Mouse (Mus musculus): ENCODE measurements around the gene Pole. TPM values are rescaled to one million over a fixed set of nuclear protein-coding genes. Genes with fewer than 3 reads are reported as not detected.

The Pole gene
- polyA plus RNA-seq, 1 experiment = 1.6 TPM

- TF ChIP-seq CTCF (IDR thresholded peaks at IDR 0.05; ENCODE audit: extremely low read depth, insufficient read depth, low read length) (no peak), POLR2A (IDR thresholded peaks at IDR 0.05; ENCODE audit: extremely low read depth, insufficient read depth, low read length) (no peak)
These were observed 44.4 kb downstream of the Pole start for GRCm38 (mm10) chr5:110330508-110330907.

GRCm38 (mm10) chr5:110338792-110339191, 52.7 kb downstream of the Pole start:
- no peaks in the 10 kb centered on the region for H3K4me1 ChIP-seq (ENCODE audit: control insufficient read depth, insufficient read depth, low read length)
- H3K4me3 ChIP-seq (ENCODE audit: insufficient read depth, low read length) = no peak overlapping the region
- TF ChIP-seq POLR2A (IDR thresholded peaks at IDR 0.05; ENCODE audit: extremely low read depth, insufficient read depth, low read length) = no peak
- TF ChIP-seq CTCF (IDR thresholded peaks at IDR 0.05; ENCODE audit: extremely low read depth, insufficient read depth, low read length) = no peak
- H3K27ac ChIP-seq (ENCODE audit: insufficient read depth, low read length) = no peak overlapping the region

More at GRCm38 (mm10) chr5:110330508-110330907, 44.4 kb downstream of the Pole start:
- no peak overlapping the region for H3K27ac ChIP-seq (ENCODE audit: insufficient read depth, low read length)
- no peak overlapping the region for H3K4me3 ChIP-seq (ENCODE audit: insufficient read depth, low read length)
- no peaks in the 10 kb centered on the region for H3K4me1 ChIP-seq (ENCODE audit: control insufficient read depth, insufficient read depth, low read length)

- H3K4me1 ChIP-seq (ENCODE audit: control insufficient read depth, insufficient read depth, low read length) = no peaks in the 10 kb centered on the region
- TF ChIP-seq POLR2A (IDR thresholded peaks at IDR 0.05; ENCODE audit: extremely low read depth, insufficient read depth, low read length) = no peak
- TF ChIP-seq CTCF (IDR thresholded peaks at IDR 0.05; ENCODE audit: extremely low read depth, insufficient read depth, low read length) = no peak
- peak within 1 kb of the TSS; percentile 24; the same call in 1 of the 2 replicates for H3K4me3 ChIP-seq (ENCODE audit: insufficient read depth, low read length)
- no peak within 1 kb of the TSS for H3K27ac ChIP-seq (ENCODE audit: insufficient read depth, low read length)
These were observed 56.7 kb downstream of the Pole start, which contains the start of gene P2rx2 for GRCm38 (mm10) chr5:110342648-110343284. P2rx2 (minus strand) TSS chr5:110343212.

- Histone ChIP-seq H3K27ac (ENCODE audit: insufficient read depth, low read length) (no peak within 1 kb of the TSS), H3K4me1 (ENCODE audit: control insufficient read depth, insufficient read depth, low read length) (no peaks in the 10 kb centered on the region), H3K4me3 (ENCODE audit: insufficient read depth, low read length) (no peak within 1 kb of the TSS)
- TF ChIP-seq POLR2A (IDR thresholded peaks at IDR 0.05; ENCODE audit: extremely low read depth, insufficient read depth, low read length) (no peak), CTCF (IDR thresholded peaks at IDR 0.05; ENCODE audit: extremely low read depth, insufficient read depth, low read length) (no peak)
These were observed 58.4 kb downstream of the Pole start, which contains the start of gene Lrcol1 for GRCm38 (mm10) chr5:110344524-110344923. Lrcol1 (plus strand) TSS chr5:110344730.

GRCm38 (mm10) chr5:110345553-110345952, 59.4 kb downstream of the Pole start:
- Histone ChIP-seq H3K4me1 (ENCODE audit: control insufficient read depth, insufficient read depth, low read length) (no peaks in the 10 kb centered on the region), H3K27ac (ENCODE audit: insufficient read depth, low read length) (no peak overlapping the region), H3K4me3 (ENCODE audit: insufficient read depth, low read length) (no peak overlapping the region)
- TF ChIP-seq CTCF (IDR thresholded peaks at IDR 0.05; ENCODE audit: extremely low read depth, insufficient read depth, low read length) (no peak), POLR2A (IDR thresholded peaks at IDR 0.05; ENCODE audit: extremely low read depth, insufficient read depth, low read length) (no peak)

GRCm38 (mm10) chr5:110347006-110347405, 60.9 kb downstream of the Pole start:
- no peaks in the 10 kb centered on the region for H3K4me1 ChIP-seq (ENCODE audit: control insufficient read depth, insufficient read depth, low read length)

GRCm38 (mm10) chr5:110354716-110355115, 68.6 kb downstream of the Pole start:
- Histone ChIP-seq H3K4me1 (ENCODE audit: control insufficient read depth, insufficient read depth, low read length) (no peaks in the 10 kb centered on the region), H3K4me3 (ENCODE audit: insufficient read depth, low read length) (no peak overlapping the region), H3K27ac (ENCODE audit: insufficient read depth, low read length) (no peak overlapping the region)
- TF ChIP-seq POLR2A (IDR thresholded peaks at IDR 0.05; ENCODE audit: extremely low read depth, insufficient read depth, low read length) (no peak), CTCF (IDR thresholded peaks at IDR 0.05; ENCODE audit: extremely low read depth, insufficient read depth, low read length) (peak; percentile 42)

More at GRCm38 (mm10) chr5:110347006-110347405, 60.9 kb downstream of the Pole start:
- TF ChIP-seq POLR2A (IDR thresholded peaks at IDR 0.05; ENCODE audit: extremely low read depth, insufficient read depth, low read length) (no peak), CTCF (IDR thresholded peaks at IDR 0.05; ENCODE audit: extremely low read depth, insufficient read depth, low read length) (no peak)
- no peak overlapping the region for H3K27ac ChIP-seq (ENCODE audit: insufficient read depth, low read length)
- H3K4me3 ChIP-seq (ENCODE audit: insufficient read depth, low read length) = no peak overlapping the region

- TF ChIP-seq POLR2A (IDR thresholded peaks at IDR 0.05; ENCODE audit: extremely low read depth, insufficient read depth, low read length) (no peak), CTCF (IDR thresholded peaks at IDR 0.05; ENCODE audit: extremely low read depth, insufficient read depth, low read length) (peak; percentile 88)
- Histone ChIP-seq H3K27ac (ENCODE audit: insufficient read depth, low read length) (no peak overlapping the region), H3K4me1 (ENCODE audit: control insufficient read depth, insufficient read depth, low read length) (no peaks in the 10 kb centered on the region), H3K4me3 (ENCODE audit: insufficient read depth, low read length) (no peak overlapping the region)
These were observed 71.5 kb downstream of the Pole start for GRCm38 (mm10) chr5:110357531-110358179.

- TF ChIP-seq POLR2A (IDR thresholded peaks at IDR 0.05; ENCODE audit: extremely low read depth, insufficient read depth, low read length) = no peak
- no peak for TF ChIP-seq CTCF (IDR thresholded peaks at IDR 0.05; ENCODE audit: extremely low read depth, insufficient read depth, low read length)
- H3K4me1 ChIP-seq (ENCODE audit: control insufficient read depth, insufficient read depth, low read length) = no peaks in the 10 kb centered on the region
- H3K4me3 ChIP-seq (ENCODE audit: insufficient read depth, low read length) = no peak overlapping the region
- H3K27ac ChIP-seq (ENCODE audit: insufficient read depth, low read length) = no peak overlapping the region
These were observed 75.4 kb downstream of the Pole start for GRCm38 (mm10) chr5:110361465-110361864.

- Histone ChIP-seq H3K4me3 (ENCODE audit: insufficient read depth, low read length) (peak overlapping the region; percentile 34), H3K27ac (ENCODE audit: insufficient read depth, low read length) (no peak overlapping the region; the same call in 1 of the 2 replicates), H3K4me1 (ENCODE audit: control insufficient read depth, insufficient read depth, low read length) (no peaks in the 10 kb centered on the region)
- TF ChIP-seq CTCF (IDR thresholded peaks at IDR 0.05; ENCODE audit: extremely low read depth, insufficient read depth, low read length) (no peak), POLR2A (IDR thresholded peaks at IDR 0.05; ENCODE audit: extremely low read depth, insufficient read depth, low read length) (no peak)
These were observed 76.7 kb downstream of the Pole start for GRCm38 (mm10) chr5:110362813-110363178.

Measured in cortical plate, adult 2 months (tissue).